Mouse (Mus musculus): Measurements from ENCODE around the gene Ephb4. TPM values are rescaled to one million over a fixed set of nuclear protein-coding genes. Genes with fewer than 3 reads are reported as not detected.

Gene Ephb4
- 36.5 and 43.7 TPM in 2 replicates for polyA plus RNA-seq (2012; rRNA removed)

GRCm38 (mm10) chr5:137349384-137350204 is at the start of gene Ephb4:
TSS of gene Ephb4 (plus strand) at chr5:137350109.
- peak; percentile 80 for DNase-seq (ENCODE audit: low read depth, low spot score)

GRCm38 (mm10) chr5:137301253-137301652 is 48.7 kb upstream of the Ephb4 start:
- no peak for DNase-seq (ENCODE audit: low read depth, low spot score)
- WGBS = 77% methylated on average over 21 of the region's 21 CpGs

More at GRCm38 (mm10) chr5:137349384-137350204, at the start of gene Ephb4:
- WGBS = 1% methylated on average over 32 of the region's 32 CpGs

- 86% methylated on average over 4 of the region's 4 CpGs for WGBS
- DNase-seq (ENCODE audit: low read depth, low spot score) = no peak
Observed at GRCm38 (mm10) chr5:137303609-137304008, 46.3 kb upstream of the Ephb4 start.

- 54% methylated on average over 3 of the region's 3 CpGs for WGBS
- DNase-seq (ENCODE audit: low read depth, low spot score) = no peak
Observed at GRCm38 (mm10) chr5:137304165-137304564, 45.7 kb upstream of the Ephb4 start.

- 37% methylated on average over 4 of the region's 4 CpGs for WGBS
- DNase-seq (ENCODE audit: low read depth, low spot score) = no peak
Observed at GRCm38 (mm10) chr5:137304816-137305215, 45.1 kb upstream of the Ephb4 start.

DNA sequence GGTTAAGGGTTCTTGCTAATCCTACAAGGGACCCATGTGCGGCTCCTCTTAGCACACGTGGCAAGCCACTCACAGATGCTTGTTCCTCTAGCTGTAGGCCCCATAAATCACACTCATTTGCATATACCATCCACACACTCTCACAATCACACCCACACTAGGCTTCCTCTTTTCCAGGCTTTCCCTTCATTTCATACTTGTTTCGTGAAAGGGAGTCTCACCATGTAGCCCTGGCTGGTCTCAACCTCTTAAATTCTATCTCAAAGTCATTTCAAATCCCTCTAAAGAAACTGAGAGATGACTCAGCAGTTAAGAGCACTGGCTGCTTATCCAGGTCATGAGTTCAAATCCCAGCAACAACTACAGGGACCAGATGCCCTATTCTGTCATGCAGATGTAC is 44.1 kb upstream of the Ephb4 start:
- DNase-seq (ENCODE audit: low read depth, low spot score) = no peak
- WGBS = 44% methylated on average over 3 of the region's 3 CpGs

DNA sequence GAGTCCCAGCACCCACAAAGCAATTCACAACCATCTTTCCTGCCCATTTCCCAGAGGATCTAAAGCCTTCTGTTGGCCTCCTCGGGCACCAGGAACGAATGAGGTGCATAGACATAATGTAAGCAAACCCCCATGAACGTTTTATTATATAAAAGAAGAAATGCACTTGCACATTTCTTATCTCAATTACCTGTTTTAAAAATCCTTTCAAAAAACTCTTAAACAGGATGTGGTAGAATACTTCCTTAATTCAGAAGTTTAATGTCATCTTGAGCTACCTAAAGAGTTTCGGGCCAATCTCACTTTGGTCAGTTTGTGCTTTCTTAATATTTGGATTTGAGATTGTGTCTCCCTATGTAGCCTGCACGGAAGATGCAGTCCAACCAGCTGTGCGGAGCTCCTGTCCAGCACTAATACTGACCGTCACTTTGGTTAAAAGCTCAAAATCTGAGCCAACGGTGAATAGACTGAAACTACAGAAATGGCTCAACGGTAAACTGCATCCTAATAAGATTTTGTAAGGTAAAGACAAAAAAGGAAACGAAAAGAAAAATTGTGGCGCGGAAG is 43.4 kb upstream of the Ephb4 start:
- no peak for DNase-seq (ENCODE audit: low read depth, low spot score)
- 2% methylated on average over 12 of the region's 12 CpGs for WGBS

GRCm38 (mm10) chr5:137307071-137307912 is 42.6 kb upstream of the Ephb4 start, which contains the start of gene Srrt:
TSS of gene Srrt (minus strand) at chr5:137307674.
- no peak for DNase-seq (ENCODE audit: low read depth, low spot score)
- WGBS = under 1% methylated on average over 72 of the region's 72 CpGs

GRCm38 (mm10) chr5:137308356-137308755 is 41.6 kb upstream of the Ephb4 start:
- DNase-seq (ENCODE audit: low read depth, low spot score) = no peak
- WGBS = 97% methylated on average over 4 of the region's 4 CpGs

DNA sequence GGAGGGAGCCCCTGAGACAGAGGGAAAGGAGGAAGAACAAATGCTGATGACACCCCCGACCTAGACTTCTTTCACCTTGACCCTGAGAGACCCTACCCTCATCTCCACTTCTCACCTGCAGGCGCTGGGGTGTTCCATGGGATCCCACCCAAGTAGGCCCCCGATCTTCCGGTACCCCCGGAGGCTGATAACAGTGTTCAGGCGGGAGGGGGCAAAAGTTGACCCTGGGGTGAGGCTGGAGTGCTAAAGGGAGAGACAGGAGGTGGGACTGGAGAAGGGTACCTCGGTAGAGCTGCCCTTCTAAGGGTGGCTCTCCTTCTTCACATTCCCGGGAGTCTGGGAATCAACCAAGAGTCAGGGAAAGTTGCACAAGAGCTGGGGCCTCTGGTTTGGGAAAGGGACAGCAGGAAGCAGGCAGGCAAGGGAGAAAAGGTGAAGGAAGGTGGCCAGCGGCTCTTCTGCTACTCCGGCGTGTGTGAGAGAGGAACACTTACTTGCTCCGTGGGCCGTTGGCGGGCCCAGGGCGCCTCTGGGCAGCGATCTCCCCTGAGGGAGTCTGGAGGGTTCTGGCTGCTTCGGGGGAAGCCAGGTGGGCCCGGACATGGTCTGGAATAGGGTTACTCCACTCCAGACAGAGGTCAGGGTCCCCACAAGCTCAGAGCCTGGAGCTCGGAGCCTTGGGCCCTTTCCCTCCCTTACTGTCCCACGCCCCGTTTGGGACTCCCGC is 36.3 kb upstream of the Ephb4 start:
- 5% methylated on average over 22 of the region's 22 CpGs for WGBS
- no peak for DNase-seq (ENCODE audit: low read depth, low spot score)

- DNase-seq (ENCODE audit: low read depth, low spot score) = no peak
Observed at GRCm38 (mm10) chr5:137314193-137315083, 35.5 kb upstream of the Ephb4 start, which contains the start of gene Trip6. TSS of gene Trip6 (minus strand) at chr5:137314404.

DNA sequence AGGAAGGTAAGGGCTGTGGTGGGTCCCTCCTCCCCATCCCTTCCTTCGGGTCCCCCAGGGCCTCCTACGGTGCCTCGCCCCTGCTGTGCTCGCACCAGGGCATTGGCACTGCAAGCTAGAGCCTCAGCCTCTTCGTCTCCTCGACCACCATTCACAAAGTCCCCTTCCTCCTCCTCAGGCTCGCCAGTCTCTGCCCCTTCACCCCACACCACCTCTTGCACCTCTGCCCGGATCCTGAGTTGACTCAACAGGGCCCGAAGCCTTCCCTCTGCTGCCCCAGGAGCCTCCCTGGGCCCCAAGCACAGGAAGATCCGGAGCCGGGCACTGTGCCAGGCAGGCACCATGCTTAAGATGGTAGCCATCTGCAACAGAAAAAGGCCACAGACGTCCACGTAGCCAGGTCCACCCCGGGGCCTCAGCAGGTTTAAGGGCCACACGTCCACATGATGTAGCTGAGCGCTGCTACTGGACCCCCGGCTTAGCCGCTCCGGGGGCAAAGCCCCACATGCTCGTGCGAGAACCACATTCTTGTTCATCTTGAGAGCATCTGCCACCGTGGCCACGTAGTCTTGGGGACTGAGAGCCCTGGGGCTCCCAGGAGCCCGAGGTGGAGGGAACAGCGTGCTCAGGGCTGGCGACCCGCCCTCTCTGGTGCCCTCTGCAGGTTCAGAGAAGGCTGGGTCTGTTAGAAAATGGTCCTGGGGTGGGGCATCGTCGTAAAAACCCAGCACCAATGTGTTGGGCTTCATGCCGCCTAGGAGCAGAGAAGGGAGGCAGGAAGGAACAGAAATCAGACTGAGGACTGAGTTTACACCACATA is 34.6 kb upstream of the Ephb4 start:
- WGBS = 46% methylated on average over 30 of the region's 30 CpGs
- DNase-seq (ENCODE audit: low read depth, low spot score) = no peak

More at GRCm38 (mm10) chr5:137314193-137315083, 35.5 kb upstream of the Ephb4 start, which contains the start of gene Trip6:
- WGBS = 34% methylated on average over 30 of the region's 30 CpGs

DNA sequence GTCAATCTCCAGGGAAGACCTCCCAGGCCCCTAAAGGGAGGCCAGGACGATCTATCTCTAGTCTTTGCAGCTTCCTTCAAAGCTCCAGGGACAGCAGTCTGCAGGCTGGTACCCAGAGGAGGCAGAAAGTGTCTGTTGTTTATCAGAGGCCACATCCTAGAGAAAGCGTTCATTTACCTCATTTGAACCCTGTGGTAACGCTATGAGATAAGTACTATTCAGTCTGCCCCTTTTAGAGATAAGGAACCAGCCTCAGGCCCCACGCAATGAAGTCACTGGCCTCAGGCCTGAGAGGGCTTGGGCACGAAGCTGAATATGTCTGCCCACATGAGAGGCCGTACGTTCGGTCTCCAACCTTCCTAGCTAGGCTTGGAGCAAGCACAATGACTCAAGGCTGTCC is 32.5 kb upstream of the Ephb4 start:
- WGBS = 93% methylated on average over 8 of the region's 8 CpGs
- DNase-seq (ENCODE audit: low read depth, low spot score) = no peak

- WGBS = 29% methylated on average over 1 of the region's 1 CpGs
Observed at GRCm38 (mm10) chr5:137318570-137318969, 31.3 kb upstream of the Ephb4 start.

DNA sequence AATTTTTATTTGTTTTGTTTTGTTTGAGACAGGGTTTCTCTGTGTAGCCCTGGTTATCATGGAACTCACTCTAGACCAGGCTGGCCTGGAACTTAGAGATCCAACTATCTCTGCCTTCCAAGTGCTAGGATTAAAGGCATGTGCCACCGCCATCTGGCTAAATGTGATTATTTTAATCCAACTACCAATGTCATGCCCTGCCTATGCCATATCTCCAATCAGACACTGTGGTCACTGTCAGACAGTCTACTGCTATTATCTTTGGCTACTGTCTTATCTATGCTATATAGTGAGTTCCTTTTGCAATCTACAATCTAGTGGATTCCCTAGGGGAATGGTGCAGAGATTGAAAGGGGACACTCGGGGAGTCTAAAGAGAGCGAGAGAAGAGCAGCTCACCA is 28.9 kb upstream of the Ephb4 start:
- DNase-seq (ENCODE audit: low read depth, low spot score) = no peak
- 95% methylated on average over 3 of the region's 3 CpGs for whole genome bisulfite sequencing

More at GRCm38 (mm10) chr5:137318570-137318969, 31.3 kb upstream of the Ephb4 start:
- DNase-seq (ENCODE audit: low read depth, low spot score) = no peak

- WGBS = 84% methylated on average over 7 of the region's 7 CpGs
- DNase-seq (ENCODE audit: low read depth, low spot score) = no peak
Observed at GRCm38 (mm10) chr5:137330910-137331309, 19.0 kb upstream of the Ephb4 start.

DNA sequence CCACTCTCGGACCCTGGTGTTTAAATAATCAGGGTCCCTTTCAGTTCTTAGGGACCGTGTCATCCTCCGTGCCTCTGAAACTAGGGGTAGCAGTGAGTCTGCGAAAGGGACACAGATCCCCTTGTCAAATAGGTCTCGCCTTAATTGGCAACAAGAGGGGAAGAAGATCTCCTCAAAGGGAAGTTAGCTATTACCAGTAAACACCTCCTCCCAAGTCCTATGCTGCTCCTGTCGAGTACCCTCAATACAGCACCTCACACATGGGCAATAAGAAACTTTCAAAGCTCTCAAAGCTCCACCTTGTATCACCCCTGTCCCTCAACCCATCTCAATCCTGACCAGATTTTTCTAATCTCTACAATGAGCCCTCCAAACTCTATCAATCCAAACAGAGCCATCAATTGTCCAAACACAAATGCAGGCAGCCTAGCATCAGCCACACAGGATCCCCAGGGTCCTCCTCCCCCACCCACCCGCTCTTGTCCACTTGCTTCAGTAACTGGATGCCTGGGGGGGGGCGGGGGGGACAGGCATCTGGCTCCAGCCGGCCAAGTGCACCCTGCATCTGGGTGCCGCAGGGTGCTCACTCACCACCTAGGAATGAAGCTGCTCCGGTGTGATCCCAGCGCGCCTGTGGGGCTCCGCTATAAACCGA is 16.9 kb upstream of the Ephb4 start:
- WGBS = 17% methylated on average over 15 of the region's 15 CpGs
- DNase-seq (ENCODE audit: low read depth, low spot score) = no peak

Data from large intestine, adult 2 months (tissue).